Mouse (Mus musculus) retina, postnatal 7 days (tissue): ENCODE data around the gene Hacd2.

Experiments
- DNase-seq: peaks from one replicate; pipeline ENCODE4 v3.0.0-alpha.2; 2012; ENCODE audit warnings: low read depth, low spot score

Hacd2 gene

GRCm38 (mm10) chr16:35022242-35023137 lies at the start of gene Hacd2:
Gene Hacd2 (plus strand): TSS chr16:35022428.
- peak; percentile 89 for DNase-seq

- no peak for DNase-seq
Observed at GRCm38 (mm10) chr16:34972471-34972870, 49.8 kb upstream of the Hacd2 start.

GRCm38 (mm10) chr16:34975544-34975943 lies 46.7 kb upstream of the Hacd2 start:
- DNase-seq: no peak

- DNase-seq: no peak
Observed at GRCm38 (mm10) chr16:34976630-34977029, 45.6 kb upstream of the Hacd2 start.

GRCm38 (mm10) chr16:34978018-34978417 lies 44.2 kb upstream of the Hacd2 start:
- DNase-seq: no peak

GRCm38 (mm10) chr16:34981009-34981408 lies 41.2 kb upstream of the Hacd2 start:
- no peak for DNase-seq

GRCm38 (mm10) chr16:34984203-34985030 lies 37.8 kb upstream of the Hacd2 start:
- DNase-seq: no peak

GRCm38 (mm10) chr16:34985031-34985346 lies 37.2 kb upstream of the Hacd2 start:
- DNase-seq: no peak

GRCm38 (mm10) chr16:34986211-34986825 lies 35.9 kb upstream of the Hacd2 start:
- DNase-seq: no peak

GRCm38 (mm10) chr16:34991365-34991764 lies 30.9 kb upstream of the Hacd2 start:
- no peak for DNase-seq

- no peak for DNase-seq
Observed at GRCm38 (mm10) chr16:34992854-34993253, 29.4 kb upstream of the Hacd2 start.

- DNase-seq: no peak
Observed at GRCm38 (mm10) chr16:34993694-34994330, 28.4 kb upstream of the Hacd2 start.

- DNase-seq: no peak
Observed at GRCm38 (mm10) chr16:34994641-34995141, 27.5 kb upstream of the Hacd2 start.

GRCm38 (mm10) chr16:34996133-34996532 lies 26.1 kb upstream of the Hacd2 start:
- no peak for DNase-seq

- DNase-seq: no peak
Observed at GRCm38 (mm10) chr16:34997052-34997451, 25.2 kb upstream of the Hacd2 start.

GRCm38 (mm10) chr16:34997576-34997975 lies 24.7 kb upstream of the Hacd2 start:
- DNase-seq: no peak

GRCm38 (mm10) chr16:34999016-34999415 lies 23.2 kb upstream of the Hacd2 start:
- no peak for DNase-seq

GRCm38 (mm10) chr16:34999986-35000385 lies 22.2 kb upstream of the Hacd2 start:
- no peak for DNase-seq

- no peak for DNase-seq
Observed at GRCm38 (mm10) chr16:35000923-35001560, 21.2 kb upstream of the Hacd2 start.

- no peak for DNase-seq
Observed at GRCm38 (mm10) chr16:35004356-35004755, 17.9 kb upstream of the Hacd2 start.

- DNase-seq: no peak
Observed at GRCm38 (mm10) chr16:35004756-35005155, 17.5 kb upstream of the Hacd2 start.
